Mouse (Mus musculus) liver, postnatal 0 days (tissue): ENCODE measurements around the gene Lrmda.

Experiments
- CTCF ChIP-seq: sonication (generic); IDR thresholded peaks from 2 replicates; pipeline ENCODE4 v1.5.1; 2016; ENCODE audit warnings: antibody characterized with exemption, low read depth
- EP300 ChIP-seq: IDR thresholded peaks from 2 replicates; pipeline ENCODE4 v1.6.1; 2016; ENCODE audit warnings: antibody characterized with exemption, low read depth, mild to moderate bottlenecking

GRCm38 (mm10) chr14:22357991-22358503 is 338.5 kb downstream of the Lrmda start:
- TF ChIP-seq EP300: no peak
- TF ChIP-seq CTCF: no peak
